Mouse (Mus musculus) left cerebral cortex, postnatal 36 days (tissue): Measurements from ENCODE around the gene Pick1. TPM values are rescaled to one million over a fixed set of nuclear protein-coding genes. Genes with fewer than 3 reads are reported as not detected.

Experiments
- DNase-seq, 2 experiments: peaks; one replicate each; pipeline ENCODE4 v3.0.0; 2021 to 2022; ENCODE audit warnings: low spot score in 2 of 2, mixed read lengths in 1 of 2
- intact Hi-C: fragments of 180-260 bp; cut with DNase I; formaldehyde crosslinking; loops from one replicate; pipeline ENCODE4 v1.15.1; 2025
- total RNA-seq, 2 experiments: library from RNA; stranded (reverse); gene quantifications; 2 replicates each; pipeline ENCODE4 v1.2.3; 2021

Pick1 gene
- 10 to 100 TPM; 48.9 to 50.4 TPM for total RNA-seq

DNA sequence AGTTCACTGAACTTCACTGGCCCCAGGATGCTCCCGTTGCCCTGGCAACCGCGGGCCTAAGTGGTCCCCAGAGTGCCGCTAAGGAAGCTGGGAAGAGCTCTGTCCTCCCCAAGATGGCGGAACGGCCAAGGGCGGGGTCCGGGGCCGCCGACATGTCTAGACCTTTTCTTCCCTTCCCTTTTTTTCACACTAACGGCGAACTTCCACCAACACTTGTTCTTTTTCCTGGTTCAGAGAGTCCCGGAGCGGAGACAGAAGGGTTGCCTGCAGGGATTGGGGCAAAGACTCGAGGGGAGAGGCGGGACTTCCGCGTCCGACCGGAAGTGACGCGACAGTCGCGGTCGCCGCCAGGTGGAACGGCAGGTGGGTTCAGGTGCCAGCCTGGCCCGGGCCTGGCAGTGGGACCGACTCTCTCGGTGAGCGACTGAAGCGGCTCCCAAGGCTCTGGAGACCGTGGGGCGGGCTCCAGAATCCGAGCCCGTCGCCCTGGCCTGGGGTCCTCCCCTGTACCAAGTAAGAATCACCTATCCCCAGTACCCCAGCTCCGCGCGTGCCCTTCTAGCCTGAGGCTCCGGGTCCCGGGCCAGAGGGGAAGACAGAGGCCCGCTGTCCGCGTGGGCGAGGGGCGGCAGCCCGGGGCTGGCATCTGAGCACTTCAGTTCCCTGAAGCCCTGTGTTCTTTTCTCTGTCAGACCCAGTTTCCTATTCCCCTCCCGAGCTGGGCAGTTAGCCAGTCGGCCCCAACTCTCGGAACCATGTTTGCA is at the start of gene Pick1, which contains the start of gene Gm49486:
Gene Pick1 (plus strand): TSS at position 116 of the 764 bp plus-strand sequence.
Gene Gm49486 (plus strand): TSS at position 334 of the 764 bp plus-strand sequence.
- intact Hi-C loops = loop anchor here (10.0 kb wide), 1 partner anchor 426 kb away; the partner anchor contains the start of genes Cby1 and Fam227a
- peak; percentile 88 for DNase-seq

DNA sequence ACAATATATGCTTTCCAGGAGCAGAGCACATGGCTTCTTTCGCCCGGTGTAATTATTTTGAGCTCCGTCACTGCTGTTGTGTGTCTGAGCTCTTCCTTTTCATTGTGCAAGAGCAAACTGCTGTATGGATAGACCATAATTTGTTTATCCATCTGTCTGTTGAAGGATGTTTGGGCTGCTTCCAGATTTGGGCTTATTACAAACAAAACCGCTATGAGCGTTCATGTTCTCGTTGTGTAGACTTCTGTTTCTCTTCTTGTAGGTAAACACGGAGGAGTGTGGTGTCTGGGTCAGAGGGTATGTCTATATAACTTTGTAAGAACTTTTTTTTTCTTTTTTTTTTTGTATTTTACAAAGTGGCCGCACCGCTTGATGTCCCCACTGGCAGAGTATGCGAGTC is 43.8 kb upstream of the Pick1 start:
- intact Hi-C loops = no loop called here
- no peak for DNase-seq

DNA sequence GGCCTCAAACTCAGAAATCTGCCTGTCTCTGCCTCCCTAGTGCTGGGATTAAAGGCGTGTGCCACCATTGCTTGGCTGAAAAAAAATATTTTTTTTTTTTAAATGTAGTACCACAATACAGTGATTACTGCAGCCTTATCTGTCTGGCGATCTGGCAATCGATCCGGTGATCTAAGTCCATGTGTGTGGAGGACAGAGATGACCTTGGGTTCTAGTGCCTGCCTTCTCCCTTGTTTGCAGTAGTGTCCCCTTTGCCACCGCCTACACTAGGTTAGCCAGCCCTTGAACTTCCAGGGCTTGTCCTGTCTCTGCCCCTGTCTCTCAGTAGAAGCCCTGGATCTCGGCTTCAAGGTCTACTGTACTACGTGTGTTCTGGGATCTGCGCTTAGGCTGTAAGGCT is 41.2 kb upstream of the Pick1 start:
- intact Hi-C loops = no loop called here
- DNase-seq = no peak

DNA sequence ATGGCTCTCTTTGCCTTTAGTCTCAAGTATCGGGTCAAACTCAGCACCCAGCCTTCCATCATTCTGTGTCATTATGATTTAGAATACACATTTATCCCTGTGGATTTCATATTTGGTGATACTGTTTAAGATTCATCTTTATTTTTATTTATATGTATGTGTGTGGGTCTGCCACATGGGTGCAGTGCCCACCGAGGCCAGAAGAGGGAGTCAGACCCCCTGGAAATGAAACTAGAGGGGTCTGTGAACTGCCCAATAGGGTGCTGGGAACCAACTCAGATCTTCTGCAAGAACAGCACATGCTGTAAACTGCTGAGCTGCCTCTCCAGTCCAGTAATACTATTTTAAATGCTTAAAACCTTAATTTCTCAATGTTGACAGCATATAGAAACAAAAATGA is 37.5 kb upstream of the Pick1 start:
- no peak for DNase-seq
- intact Hi-C loops = no loop called here

DNA sequence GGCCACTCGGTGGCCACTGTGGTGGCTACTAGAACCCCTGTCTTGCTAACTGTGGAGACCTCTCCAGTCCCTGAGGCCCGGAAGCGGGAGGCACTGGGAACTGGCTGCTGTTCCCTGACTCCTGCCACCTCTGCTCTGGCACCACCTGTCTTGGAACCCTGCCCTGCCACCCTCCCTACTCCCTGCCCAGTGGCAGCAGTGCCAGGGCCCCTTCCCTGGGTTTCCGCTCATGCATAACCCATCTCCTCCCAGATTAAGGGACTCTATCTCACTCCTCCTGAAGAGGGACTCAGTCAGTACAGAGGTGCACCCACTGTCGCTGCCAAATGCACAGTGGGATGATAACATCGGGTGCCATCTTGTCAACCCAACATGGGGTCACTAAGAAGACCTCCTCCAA is 36.5 kb upstream of the Pick1 start:
- intact Hi-C loops = no loop called here
- no peak for DNase-seq

DNA sequence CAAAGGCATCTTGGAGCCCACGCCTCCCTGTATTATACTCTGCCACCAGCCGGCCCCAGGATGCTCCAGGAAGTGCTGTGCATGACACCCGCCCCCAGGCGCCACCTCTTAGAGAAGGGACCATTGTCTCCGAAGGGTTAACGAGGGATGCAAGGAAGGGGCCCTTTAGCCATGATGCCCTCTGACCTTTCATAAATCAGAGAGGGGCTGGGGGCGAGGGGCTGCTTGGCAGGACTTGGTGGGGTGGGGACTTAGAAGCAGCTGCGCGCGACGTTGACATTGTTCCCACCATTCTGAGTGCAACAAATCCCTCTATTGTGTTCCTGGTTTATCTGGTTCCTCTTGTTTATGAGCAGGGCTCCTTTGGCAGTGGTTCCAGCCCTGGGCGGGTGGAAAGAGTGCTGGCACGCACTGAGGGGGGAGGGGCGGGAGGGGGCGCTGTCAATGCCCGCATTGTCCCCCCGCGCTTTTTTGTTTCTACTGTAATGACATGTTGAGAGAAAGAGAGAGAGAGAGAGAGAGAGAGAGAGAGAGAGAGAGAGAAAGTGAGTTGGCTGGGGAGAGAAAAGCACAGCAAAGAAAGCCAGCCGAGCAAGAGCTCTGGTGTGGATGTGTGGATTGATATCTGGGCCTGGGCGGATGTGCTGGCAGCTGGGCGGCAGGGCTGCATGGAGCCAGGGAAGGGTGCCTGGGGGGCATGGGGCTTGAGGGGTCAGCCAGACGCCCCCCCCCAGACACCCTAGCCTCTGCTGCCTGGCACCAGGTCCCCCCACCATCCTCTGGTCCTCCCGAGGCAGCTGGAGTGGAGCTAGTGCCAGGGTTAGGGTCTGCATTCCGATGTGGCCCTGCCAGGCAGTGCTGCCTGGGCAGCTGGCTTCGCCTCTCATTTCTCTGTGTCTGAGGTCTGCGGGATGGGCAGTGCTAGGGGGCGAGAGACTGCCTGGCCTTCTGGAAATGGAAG is 35.8 kb upstream of the Pick1 start:
- intact Hi-C loops = no loop called here

DNA sequence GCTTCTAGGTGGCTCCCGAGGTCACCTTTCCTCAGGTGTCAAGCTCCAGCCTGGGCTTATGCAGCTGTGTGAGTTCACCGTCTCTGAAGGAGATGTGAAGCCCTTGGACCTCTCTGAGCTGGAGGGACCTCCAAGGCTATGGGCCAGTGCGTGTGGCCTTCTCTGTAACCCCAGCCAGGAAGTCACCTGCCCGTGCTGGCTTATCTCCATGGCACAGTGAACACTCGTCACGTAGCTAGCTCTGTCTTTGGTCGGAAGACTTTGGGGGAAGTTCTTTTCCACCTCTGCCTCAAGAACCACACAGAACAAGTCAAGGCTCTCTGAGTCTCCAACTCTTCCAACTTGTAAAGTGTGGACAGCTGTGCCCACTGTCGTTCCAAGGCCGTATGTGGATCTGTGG is 34.9 kb upstream of the Pick1 start:
- intact Hi-C loops = no loop called here
- DNase-seq = no peak

More for the DNA sequence above, 35.8 kb upstream of the Pick1 start:
- peak in 1 of 2 experiments; percentile 31 for DNase-seq

DNA sequence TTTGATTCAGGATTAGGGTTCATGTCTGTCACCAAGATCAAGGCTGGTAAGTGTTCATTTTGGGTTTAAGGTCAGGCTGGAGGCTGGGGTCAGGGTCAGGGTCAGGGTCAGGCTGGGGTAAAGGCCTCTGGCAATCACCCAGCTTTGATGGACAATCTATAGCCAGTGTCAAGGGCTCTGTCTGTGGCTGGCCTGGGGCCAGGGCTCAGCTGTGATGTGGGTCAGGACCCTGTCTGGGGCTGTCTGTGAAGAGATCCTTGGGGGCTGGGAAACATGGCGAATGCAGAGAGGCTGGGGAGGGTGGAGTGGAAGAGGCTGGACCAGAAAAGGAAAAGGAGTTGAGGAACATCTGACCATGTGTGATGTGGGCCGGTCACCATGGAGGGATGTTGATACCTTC is 34.0 kb upstream of the Pick1 start:
- intact Hi-C loops = no loop called here
- DNase-seq = no peak

DNA sequence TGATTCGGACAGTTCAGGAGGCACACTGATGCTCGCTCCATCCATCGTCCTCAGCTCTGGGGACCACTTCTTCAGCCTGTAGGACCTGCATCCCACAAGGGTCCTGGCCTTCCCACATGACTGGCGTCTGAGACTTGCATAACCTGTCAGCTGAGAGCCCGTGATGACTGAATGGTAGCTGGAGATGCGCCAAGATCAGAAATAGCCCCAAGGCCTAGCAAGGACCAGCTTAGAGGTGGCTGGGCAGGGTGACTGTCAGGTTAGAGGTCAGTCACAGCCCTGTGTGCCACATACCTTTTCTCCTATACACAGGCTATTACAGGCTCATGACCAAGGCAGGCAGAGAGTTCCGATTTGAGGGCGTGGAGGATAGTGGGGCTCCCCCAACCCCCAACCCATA is 33.5 kb upstream of the Pick1 start:
- DNase-seq = no peak
- intact Hi-C loops = no loop called here

DNA sequence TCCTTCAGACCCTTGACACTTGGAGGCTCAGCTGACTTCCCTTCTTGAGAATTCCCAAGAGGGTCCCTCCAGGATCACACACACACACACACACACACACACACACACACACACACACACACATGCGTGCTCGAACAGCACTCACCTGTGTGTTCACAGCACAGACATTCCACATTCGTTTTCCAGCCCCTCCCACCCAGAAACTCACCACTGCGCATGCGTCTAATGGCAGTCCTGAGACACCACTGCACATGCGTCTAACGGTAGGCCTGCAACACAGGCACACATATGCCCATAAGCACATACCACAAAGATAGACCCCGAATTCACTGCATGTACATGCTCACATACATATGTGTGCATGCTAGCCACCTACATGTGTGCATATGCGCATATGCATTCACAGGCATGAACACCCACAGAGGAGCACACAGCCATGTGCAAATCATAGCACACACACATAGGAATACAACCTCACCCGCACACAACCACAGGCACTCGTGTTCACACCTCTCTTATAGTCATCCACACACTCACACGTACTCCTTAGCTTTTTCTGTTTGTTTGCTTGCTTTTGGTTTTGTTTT is 29.5 kb upstream of the Pick1 start:
- DNase-seq = no peak
- intact Hi-C loops = no loop called here

DNA sequence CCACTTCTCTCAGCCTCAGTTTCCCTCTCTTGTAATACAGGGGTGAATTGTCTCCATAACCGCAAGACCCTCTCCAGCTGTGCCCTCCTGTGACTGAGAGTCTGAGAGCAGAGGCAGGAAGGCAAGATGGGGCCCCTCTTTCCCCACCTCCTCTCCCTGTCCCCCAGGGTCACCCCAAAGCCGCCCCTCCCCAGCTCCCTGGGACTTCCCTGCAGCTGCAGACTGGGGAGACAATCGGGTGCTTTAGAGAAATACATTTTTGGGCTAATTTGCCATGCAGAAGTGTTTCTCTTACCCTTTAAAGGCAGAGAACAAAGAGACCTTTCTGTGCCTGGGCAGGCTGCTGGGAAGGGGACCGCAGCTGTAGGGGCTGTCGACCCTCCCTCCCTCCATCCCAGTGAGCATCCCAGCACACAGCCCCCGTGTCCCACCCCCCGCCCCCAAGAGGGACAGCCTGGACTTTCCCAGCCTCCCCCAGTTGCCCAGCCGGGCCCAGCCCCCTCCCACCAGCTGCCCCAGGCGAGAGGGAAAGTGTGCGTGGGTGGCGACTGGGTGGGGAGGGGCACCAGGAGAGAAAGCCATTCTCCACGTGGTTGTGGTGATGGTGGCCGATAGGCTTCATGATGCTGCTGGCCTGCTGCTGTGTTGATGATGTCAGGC is 27.4 kb upstream of the Pick1 start:
- intact Hi-C loops = no loop called here
- DNase-seq = no peak

DNA sequence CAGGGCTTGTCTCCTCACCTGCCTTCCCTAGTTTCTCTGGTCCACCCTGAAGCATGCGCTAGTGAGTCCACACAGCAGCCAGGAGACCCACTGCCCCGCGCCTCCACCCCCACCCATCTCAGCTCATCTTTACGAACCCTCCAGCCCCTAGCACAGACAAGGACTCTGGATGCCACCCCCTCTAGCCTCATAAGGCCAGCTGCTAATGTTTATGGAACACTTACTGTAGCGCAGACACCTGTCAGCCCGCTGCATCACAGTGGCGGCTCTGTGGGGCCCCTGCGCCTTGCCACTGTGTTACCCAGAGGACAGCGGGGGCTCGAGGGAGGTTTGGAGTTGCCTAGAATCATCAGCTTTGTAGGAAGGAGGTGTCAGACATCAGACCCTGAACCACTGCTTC is 26.4 kb upstream of the Pick1 start:
- DNase-seq = no peak
- intact Hi-C loops = no loop called here

DNA sequence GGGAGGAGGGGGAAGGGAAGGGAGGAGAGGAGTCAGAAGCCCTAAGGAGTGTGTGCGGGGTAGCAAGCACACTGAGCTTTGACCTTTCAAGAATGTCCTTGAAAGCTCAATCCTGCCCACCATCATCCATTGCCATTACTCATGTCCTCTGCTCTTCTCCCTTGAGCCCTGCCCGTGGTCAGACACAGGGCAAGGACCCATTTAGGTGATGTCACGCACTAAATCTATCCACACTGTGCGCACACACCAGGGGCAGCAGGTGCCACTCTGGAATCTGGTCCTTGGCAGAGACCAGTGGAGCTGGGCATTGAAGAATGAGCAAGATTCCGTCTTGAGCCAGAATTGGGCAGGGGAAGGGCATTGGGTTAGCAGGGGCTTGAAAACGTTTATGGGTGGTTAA is 20.8 kb upstream of the Pick1 start:
- DNase-seq = no peak
- intact Hi-C loops = no loop called here

DNA sequence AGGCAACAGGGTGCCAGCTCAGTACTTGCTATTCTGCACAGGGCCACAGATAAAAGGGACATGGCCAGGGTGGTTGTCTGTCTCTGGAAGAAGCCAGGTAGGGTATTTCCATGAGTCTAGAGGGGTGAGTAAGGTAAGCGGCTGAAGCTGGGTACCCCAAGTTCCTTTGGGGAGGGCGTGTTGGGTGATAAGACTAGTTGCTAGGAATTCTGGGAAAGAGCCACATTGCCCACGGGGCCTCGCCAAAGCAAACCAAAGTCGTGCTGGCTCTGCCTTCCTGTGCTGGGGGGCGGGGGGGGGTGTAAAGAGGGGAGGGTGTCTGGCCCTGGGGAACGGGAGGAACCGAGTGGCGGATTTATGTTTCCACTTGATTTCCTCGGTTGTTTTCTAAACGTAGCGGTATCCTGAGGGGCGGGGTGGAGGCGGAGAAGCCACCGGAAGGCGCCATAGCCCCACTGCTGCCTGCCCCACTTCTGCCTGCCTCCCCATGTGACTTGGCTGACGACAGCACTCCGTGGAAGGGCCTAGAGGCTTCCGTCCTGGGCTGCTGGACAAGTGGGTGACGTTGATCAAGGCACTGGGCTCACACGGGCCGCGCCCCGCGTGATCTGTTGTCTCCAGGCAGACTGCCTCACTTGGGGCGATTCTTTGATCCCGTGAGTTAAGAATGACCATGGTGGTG is 20.1 kb upstream of the Pick1 start:
- DNase-seq = no peak
- intact Hi-C loops = no loop called here

DNA sequence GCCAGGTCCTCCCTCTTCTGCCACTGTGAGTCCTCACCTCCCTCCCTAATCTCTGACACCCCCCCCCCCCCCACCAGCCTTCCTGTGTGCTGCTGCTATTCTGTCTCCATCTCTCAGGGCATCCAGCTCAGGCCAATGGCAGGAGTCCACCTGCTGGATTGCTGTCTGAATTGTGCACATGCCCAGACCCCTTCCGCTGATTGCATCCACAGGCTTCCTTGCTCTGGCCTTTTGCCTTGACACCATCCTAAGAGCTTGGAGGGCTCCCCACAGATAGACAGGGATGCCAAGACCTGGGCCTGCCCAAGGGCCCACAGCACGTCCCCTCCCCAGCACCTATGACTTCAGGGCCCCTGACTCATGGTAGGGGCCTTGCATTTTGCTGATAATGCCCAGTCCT is 18.6 kb upstream of the Pick1 start:
- DNase-seq = no peak
- intact Hi-C loops = no loop called here

DNA sequence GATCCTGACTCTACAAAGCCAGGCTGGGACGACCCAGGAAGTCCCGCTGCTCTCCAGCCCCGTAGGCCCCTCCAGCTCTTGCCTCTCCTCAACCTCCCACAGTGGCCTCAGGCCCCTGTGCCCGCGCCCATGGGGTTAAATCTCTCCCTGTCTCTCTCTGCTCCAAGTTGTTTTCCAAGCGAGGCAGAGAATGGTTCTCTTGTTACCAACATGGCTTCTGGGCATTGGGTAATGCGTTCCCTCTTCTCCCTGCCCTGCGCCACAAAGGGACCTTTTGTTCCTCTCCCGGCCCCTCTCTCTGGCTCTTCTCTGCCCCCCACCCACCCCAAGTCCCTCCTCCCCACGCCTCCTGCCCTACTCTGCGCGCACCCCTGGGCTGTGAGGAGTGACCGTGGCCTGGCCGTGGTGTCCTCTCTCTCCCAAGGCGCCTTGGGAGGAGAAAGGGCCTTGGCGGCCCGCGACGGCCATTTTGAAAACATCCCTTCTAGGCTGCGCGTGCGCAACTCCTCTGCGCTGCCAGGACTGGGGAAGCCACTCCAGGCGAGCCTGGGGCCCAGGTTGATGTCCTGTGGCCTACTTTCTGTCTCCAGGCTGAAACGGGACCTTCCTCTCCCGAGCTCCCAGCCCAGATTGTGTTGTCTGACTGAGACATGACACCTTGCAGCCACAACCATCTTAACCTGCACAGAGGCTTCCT is 16.1 kb upstream of the Pick1 start:
- DNase-seq = no peak
- intact Hi-C loops = no loop called here

DNA sequence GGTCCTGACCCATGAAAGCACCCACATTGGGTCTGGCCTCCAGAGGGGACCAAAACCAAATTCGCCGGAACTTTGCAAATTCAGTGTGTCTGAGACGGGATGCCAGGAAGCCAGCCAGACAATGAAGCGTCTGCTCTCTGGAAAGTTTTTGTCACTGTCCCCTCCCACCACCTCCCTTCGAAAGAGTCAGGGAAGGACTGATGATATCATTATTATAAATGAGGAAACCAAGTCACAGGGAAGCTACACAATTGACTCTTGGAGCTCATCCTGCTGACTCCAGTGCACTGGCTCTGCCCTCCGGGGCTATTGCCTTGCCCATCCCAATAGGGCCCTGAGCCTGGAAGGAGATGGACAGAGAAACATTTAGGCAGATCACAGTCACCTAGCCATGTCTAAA is 15.4 kb upstream of the Pick1 start:
- no peak for DNase-seq
- intact Hi-C loops = no loop called here

DNA sequence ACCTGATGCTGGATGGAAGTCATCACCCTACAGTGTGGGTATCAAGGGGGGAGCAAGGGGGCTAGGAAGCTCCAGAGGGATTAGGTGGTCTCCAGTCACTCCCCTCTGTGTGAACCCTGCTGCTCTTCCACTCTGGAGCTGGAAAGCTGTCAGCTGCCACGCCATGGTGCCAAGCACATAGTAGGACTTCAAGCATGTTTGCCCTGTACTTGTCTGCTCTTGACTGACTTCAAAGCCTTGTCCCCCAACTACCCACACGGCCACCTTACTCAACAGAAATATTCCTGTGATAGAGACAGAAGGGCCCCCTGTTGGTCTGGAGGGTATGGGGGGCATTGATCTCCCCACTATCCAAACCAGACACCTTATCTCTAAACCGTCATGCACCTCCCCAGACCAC is 12.8 kb upstream of the Pick1 start:
- no peak for DNase-seq
- intact Hi-C loops = no loop called here

DNA sequence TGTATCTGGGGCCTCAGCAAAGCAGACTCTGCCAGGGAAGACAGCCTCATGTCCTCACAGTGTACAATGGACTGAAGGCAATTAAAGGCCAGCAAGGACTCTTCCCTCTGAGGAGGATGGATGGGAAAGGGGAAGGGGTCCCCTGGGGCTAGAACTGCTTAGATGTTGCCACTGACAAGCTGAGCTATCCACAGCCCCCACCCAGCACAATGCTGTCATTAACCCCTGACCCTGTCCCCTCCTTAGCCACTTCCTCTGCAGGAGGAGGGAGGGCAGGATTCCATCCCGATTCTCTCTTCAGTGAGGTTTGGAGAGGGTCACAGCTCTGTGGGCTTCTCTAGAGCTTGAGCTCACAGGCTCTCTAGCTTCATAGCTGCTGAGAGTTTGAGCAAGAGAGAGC is 9.4 kb upstream of the Pick1 start:
- DNase-seq = no peak
- intact Hi-C loops = no loop called here
